Mouse (Mus musculus): ENCODE results near the gene Olfr483. TPM values are rescaled to one million over a fixed set of nuclear protein-coding genes. Genes with fewer than 3 reads are reported as not detected.

Olfr483 gene
- not detected for polyA plus RNA-seq (2012; fragmentation: generic; extraction: Trizol)

DNA sequence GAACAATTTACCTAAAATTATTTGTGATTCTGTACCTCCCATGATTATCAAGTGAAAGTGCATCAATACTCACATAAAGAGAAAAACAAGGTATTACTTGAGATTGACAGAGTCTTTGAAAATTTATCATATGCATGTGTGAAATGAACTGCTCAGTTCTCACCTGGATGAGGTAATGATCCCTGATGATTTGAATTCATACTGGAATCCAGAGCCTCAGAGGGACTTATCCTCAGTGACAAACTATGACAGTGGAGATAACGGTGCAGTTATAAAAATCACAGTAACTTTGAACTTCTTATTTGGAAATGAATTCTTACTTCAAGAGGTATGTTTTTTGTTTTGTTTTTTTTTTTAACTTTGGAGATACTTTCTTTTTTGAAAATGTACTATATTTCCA is at the start of gene Olfr483:
Gene Olfr483 (plus strand): TSS at position 301 of the 400 bp plus-strand sequence.
- Histone ChIP-seq H3ac (ENCODE audit: control insufficient read depth, insufficient read length) (no peak within 1 kb of the TSS), H3K4me3 (no peak within 1 kb of the TSS), H3K4me2 (ENCODE audit: low read depth) (no peak within 1 kb of the TSS), H3K36me3 (ENCODE audit: control insufficient read depth, insufficient read depth) (no peaks in the 10 kb centered on the region), H3K27me3 (ENCODE audit: control insufficient read depth, insufficient read depth, insufficient read length) (no peaks in the 10 kb centered on the region), H3K79me2 (ENCODE audit: control insufficient read depth, insufficient read depth) (no peaks in the 10 kb centered on the region)
- no peak for TF ChIP-seq MAX (IDR thresholded peaks at IDR 0.05; ENCODE audit: low read depth)
- TF ChIP-seq REST (IDR thresholded peaks at IDR 0.05; ENCODE audit: insufficient read depth, insufficient read length): no peak
- no peak for TF ChIP-seq USF1 (IDR thresholded peaks at IDR 0.05; ENCODE audit: low read depth)
- no peak for TF ChIP-seq TCF12 (IDR thresholded peaks at IDR 0.05; ENCODE audit: insufficient read depth, poor library complexity, severe bottlenecking)
- no peak for TF ChIP-seq MYOG (IDR thresholded peaks at IDR 0.05; ENCODE audit: control insufficient read depth in 1 of 3, insufficient read depth in 1 of 3, insufficient read length in 2 of 3, low read depth in 2 of 3)
- TF ChIP-seq E2F4 (IDR thresholded peaks at IDR 0.05; ENCODE audit: insufficient read depth): no peak
- no peak for TF ChIP-seq CEBPB (IDR thresholded peaks at IDR 0.05; ENCODE audit: insufficient read depth, poor library complexity, severe bottlenecking)
- TF ChIP-seq POLR2A (IDR thresholded peaks at IDR 0.05; ENCODE audit: insufficient read length, low read depth): no peak
- no peak for TF ChIP-seq MYOD1 (IDR thresholded peaks at IDR 0.05; ENCODE audit: control insufficient read depth in 1 of 3, insufficient read length in 2 of 3, low read depth in 2 of 3)
- no peak for TF ChIP-seq SRF (IDR thresholded peaks at IDR 0.05; ENCODE audit: control insufficient read depth, insufficient read length, low read depth)
- no peak for TF ChIP-seq POLR2AphosphoS2 (IDR thresholded peaks at IDR 0.05; ENCODE audit: insufficient read length, low read depth)

DNA sequence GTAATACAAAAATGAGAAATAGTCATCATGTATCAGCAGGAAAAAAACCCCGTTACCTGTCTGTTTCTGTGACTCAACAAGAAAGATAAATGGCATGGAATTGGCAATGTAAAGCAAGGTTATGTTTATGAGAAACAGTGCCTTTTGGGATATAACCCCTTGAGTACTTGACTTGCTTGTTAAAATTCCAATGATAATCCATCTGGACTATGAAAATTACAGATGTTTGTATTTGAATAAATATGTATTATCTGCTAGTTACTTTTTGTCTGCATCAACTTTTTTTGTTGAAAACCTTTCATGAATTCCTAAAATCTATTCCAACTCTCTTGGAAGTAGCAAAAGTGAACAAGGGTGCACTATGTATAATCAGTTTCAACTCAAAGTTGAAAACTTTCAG is 33.4 kb upstream of the Olfr483 start, which contains the start of gene Olfr480:
Gene Olfr480 (minus strand): TSS at position 101 of the 400 bp plus-strand sequence.
- Histone ChIP-seq H3K4me3 (no peak within 1 kb of the TSS), H3K79me2 (ENCODE audit: control insufficient read depth, insufficient read depth) (no peaks in the 10 kb centered on the region), H3ac (ENCODE audit: control insufficient read depth, insufficient read length) (no peak within 1 kb of the TSS), H3K36me3 (ENCODE audit: control insufficient read depth, insufficient read depth) (no peaks in the 10 kb centered on the region), H3K4me2 (ENCODE audit: low read depth) (no peak within 1 kb of the TSS), H3K27me3 (ENCODE audit: control insufficient read depth, insufficient read depth, insufficient read length) (no peaks in the 10 kb centered on the region)
- TF ChIP-seq MAX (IDR thresholded peaks at IDR 0.05; ENCODE audit: low read depth): no peak
- TF ChIP-seq REST (IDR thresholded peaks at IDR 0.05; ENCODE audit: insufficient read depth, insufficient read length): no peak
- no peak for TF ChIP-seq TCF3 (IDR thresholded peaks at IDR 0.05; ENCODE audit: insufficient read length, low read depth)

DNA sequence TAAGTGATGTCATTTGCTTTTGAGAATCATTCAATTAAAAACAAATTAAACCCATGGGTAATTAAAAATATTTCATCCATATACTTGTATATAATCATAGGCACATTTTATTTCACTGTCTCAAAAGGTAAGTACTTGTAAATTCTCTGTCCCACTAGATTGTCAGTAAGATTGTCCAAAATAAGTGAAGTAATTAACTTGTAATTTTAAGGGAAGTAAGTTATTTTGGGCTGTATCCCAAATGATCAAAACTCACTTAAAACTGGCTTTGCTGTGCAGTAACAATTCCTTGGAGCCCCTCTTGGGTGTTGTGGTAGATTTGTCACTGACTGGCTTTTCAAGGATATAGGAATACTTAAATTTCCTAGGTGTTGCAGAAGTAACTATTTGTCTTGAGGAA is 21.1 kb upstream of the Olfr483 start, which contains the start of gene Olfr481:
Gene Olfr481 (plus strand): TSS at position 301 of the 400 bp plus-strand sequence.
- Histone ChIP-seq H3K36me3 (ENCODE audit: control insufficient read depth, insufficient read depth) (no peaks in the 10 kb centered on the region), H3K27me3 (ENCODE audit: control insufficient read depth, insufficient read depth, insufficient read length) (no peaks in the 10 kb centered on the region)

DNA sequence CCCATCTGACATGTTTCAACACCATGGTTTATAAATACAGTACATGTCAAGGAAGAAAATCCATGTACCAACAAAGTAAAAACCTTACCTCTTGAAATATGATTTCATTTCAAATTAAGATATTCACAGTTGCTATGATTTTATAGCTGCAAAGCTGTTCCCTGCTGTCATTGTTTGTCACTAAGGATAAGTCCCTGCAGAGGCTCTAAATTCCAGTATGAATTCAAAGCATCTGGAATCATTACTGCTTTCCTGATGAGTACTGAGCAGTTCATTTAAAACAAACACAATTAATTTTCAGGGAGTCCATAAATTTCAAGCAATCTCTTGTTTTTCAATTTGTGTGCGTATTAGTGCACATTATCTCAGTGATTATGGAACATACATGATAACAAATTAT is 3.2 kb upstream of the Olfr483 start, which contains the start of gene Olfr482:
Gene Olfr482 (minus strand): TSS at position 101 of the 400 bp plus-strand sequence.
- Histone ChIP-seq H3K36me3 (ENCODE audit: control insufficient read depth, insufficient read depth) (no peaks in the 10 kb centered on the region), H3K4me2 (ENCODE audit: low read depth) (no peak within 1 kb of the TSS), H3K27me3 (ENCODE audit: control insufficient read depth, insufficient read depth, insufficient read length) (no peaks in the 10 kb centered on the region), H3ac (ENCODE audit: control insufficient read depth, insufficient read length) (no peak within 1 kb of the TSS), H3K79me2 (ENCODE audit: control insufficient read depth, insufficient read depth) (no peaks in the 10 kb centered on the region), H3K4me3 (no peak within 1 kb of the TSS)
- TF ChIP-seq REST (IDR thresholded peaks at IDR 0.05; ENCODE audit: insufficient read depth, insufficient read length) (no peak), MYOG (IDR thresholded peaks at IDR 0.05; ENCODE audit: control insufficient read depth in 1 of 3, insufficient read depth in 1 of 3, insufficient read length in 2 of 3, low read depth in 2 of 3) (no peak), SRF (IDR thresholded peaks at IDR 0.05; ENCODE audit: control insufficient read depth, insufficient read length, low read depth) (no peak), TCF12 (IDR thresholded peaks at IDR 0.05; ENCODE audit: insufficient read depth, poor library complexity, severe bottlenecking) (no peak), USF1 (IDR thresholded peaks at IDR 0.05; ENCODE audit: low read depth) (no peak), E2F4 (IDR thresholded peaks at IDR 0.05; ENCODE audit: insufficient read depth) (no peak), MYOD1 (IDR thresholded peaks at IDR 0.05; ENCODE audit: control insufficient read depth in 1 of 3, insufficient read length in 2 of 3, low read depth in 2 of 3) (no peak), POLR2AphosphoS2 (IDR thresholded peaks at IDR 0.05; ENCODE audit: insufficient read length, low read depth) (no peak), CEBPB (IDR thresholded peaks at IDR 0.05; ENCODE audit: insufficient read depth, poor library complexity, severe bottlenecking) (no peak), POLR2A (IDR thresholded peaks at IDR 0.05; ENCODE audit: insufficient read length, low read depth) (no peak), TCF3 (IDR thresholded peaks at IDR 0.05; ENCODE audit: insufficient read length, low read depth) (no peak), MAX (IDR thresholded peaks at IDR 0.05; ENCODE audit: low read depth) (no peak)

More for the DNA sequence above, 21.1 kb upstream of the Olfr483 start, which contains the start of gene Olfr481:
- H3K4me3 ChIP-seq: no peak within 1 kb of the TSS
- H3K4me2 ChIP-seq (ENCODE audit: low read depth): no peak within 1 kb of the TSS
- H3ac ChIP-seq (ENCODE audit: control insufficient read depth, insufficient read length): no peak within 1 kb of the TSS
- TF ChIP-seq E2F4 (IDR thresholded peaks at IDR 0.05; ENCODE audit: insufficient read depth) (no peak), TCF12 (IDR thresholded peaks at IDR 0.05; ENCODE audit: insufficient read depth, poor library complexity, severe bottlenecking) (no peak)
- no peaks in the 10 kb centered on the region for H3K79me2 ChIP-seq (ENCODE audit: control insufficient read depth, insufficient read depth)

DNA sequence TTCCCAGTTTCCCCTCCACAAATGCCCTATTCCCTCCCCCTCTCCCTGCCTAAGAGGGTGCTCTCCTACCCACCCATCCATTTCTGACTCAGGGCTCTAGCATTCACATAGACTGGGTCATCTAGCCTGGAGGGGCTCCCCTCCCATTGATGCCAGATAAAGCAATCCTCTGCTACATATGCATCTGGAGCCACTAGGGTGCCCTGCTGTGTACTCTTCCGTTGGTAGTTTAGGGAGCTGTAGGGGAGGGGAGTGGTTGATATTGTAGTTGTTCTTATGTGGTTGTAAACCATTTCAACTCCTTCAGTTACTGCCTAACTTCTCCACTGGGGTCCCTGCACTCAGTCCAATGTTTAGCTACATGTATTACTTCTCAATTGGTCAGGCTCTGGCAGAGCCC is 20.0 kb downstream of the Olfr483 start:
- H3K4me3 ChIP-seq: no peak overlapping the region
- H3K27me3 ChIP-seq (ENCODE audit: control insufficient read depth, insufficient read depth, insufficient read length): no peaks in the 10 kb centered on the region
- no peak overlapping the region for H3ac ChIP-seq (ENCODE audit: control insufficient read depth, insufficient read length)
- no peaks in the 10 kb centered on the region for H3K36me3 ChIP-seq (ENCODE audit: control insufficient read depth, insufficient read depth)
- no peaks in the 10 kb centered on the region for H3K79me2 ChIP-seq (ENCODE audit: control insufficient read depth, insufficient read depth)
- no peak overlapping the region for H3K4me2 ChIP-seq (ENCODE audit: low read depth)
- no peak for TF ChIP-seq E2F4 (IDR thresholded peaks at IDR 0.05; ENCODE audit: insufficient read depth)
- TF ChIP-seq MYOD1 (IDR thresholded peaks at IDR 0.05; ENCODE audit: control insufficient read depth in 1 of 3, insufficient read length in 2 of 3, low read depth in 2 of 3): no peak
- TF ChIP-seq MAX (IDR thresholded peaks at IDR 0.05; ENCODE audit: low read depth): no peak
- TF ChIP-seq SRF (IDR thresholded peaks at IDR 0.05; ENCODE audit: control insufficient read depth, insufficient read length, low read depth): no peak
- TF ChIP-seq TCF12 (IDR thresholded peaks at IDR 0.05; ENCODE audit: insufficient read depth, poor library complexity, severe bottlenecking): no peak
- no peak for TF ChIP-seq TCF3 (IDR thresholded peaks at IDR 0.05; ENCODE audit: insufficient read length, low read depth)
- no peak for TF ChIP-seq MYOG (IDR thresholded peaks at IDR 0.05; ENCODE audit: control insufficient read depth in 1 of 3, insufficient read depth in 1 of 3, insufficient read length in 2 of 3, low read depth in 2 of 3)
- TF ChIP-seq POLR2AphosphoS2 (IDR thresholded peaks at IDR 0.05; ENCODE audit: insufficient read length, low read depth): no peak
- no peak for TF ChIP-seq POLR2A (IDR thresholded peaks at IDR 0.05; ENCODE audit: insufficient read length, low read depth)
- no peak for TF ChIP-seq REST (IDR thresholded peaks at IDR 0.05; ENCODE audit: insufficient read depth, insufficient read length)
- TF ChIP-seq CEBPB (IDR thresholded peaks at IDR 0.05; ENCODE audit: insufficient read depth, poor library complexity, severe bottlenecking): no peak
- TF ChIP-seq USF1 (IDR thresholded peaks at IDR 0.05; ENCODE audit: low read depth): no peak

Measured in myocyte (in vitro differentiated cells).